Mouse (Mus musculus) cortical plate, adult 2 months (tissue): ENCODE measurements around the gene Rhof.

Experiments
- CTCF ChIP-seq: fragments of 200-500 bp; IDR thresholded peaks from 2 replicates; pipeline ENCODE4 v1.5.1; 2011; ENCODE audit warnings: mild to moderate bottlenecking, control low read depth, low read length; ENCODE audit not compliant: insufficient read depth; ENCODE audit errors: extremely low read depth
- POLR2A ChIP-seq: fragments of 200-500 bp; IDR thresholded peaks from 2 replicates; pipeline ENCODE4 v1.6.1; 2011; ENCODE audit warnings: mild to moderate bottlenecking, low read length, control low read depth; ENCODE audit not compliant: insufficient read depth; ENCODE audit errors: extremely low read depth

- TF ChIP-seq POLR2A, result peak; percentile 83
- TF ChIP-seq CTCF, result peak; percentile 72
These were observed at the start of gene Rhof for GRCm38 (mm10) chr5:123132308-123133071.
